Mouse (Mus musculus) left cerebral cortex, adult 11 months (tissue): ENCODE data around the gene Ilf3.

Source experiments
- DNase-seq: peaks from one replicate; pipeline ENCODE4 v3.0.0; 2022; ENCODE audit warnings: low spot score

The Ilf3 gene

GRCm38 (mm10) chr9:21403745-21404144 lies 36.1 kb downstream of the Ilf3 start:
- DNase-seq = no peak

DNA sequence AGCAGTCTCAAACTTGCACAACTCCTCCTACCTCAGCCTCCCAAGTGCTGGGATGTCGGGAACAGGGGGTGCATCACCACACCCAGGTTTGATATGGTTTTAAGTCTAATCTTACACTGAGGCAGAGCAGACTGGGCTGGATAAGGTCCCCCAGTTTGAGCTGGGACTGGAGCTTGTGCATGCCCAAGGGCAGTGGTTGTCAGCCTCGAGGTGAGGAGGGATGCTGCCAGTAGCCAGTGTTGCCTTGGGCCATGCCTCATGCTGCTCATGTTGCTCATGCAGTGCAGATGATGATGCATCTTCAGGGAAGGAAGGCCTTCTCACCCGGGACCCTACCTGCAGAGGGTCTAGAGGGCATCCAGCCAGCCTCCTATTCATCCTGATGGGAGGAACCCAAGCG lies 37.9 kb downstream of the Ilf3 start:
- no peak for DNase-seq

DNA sequence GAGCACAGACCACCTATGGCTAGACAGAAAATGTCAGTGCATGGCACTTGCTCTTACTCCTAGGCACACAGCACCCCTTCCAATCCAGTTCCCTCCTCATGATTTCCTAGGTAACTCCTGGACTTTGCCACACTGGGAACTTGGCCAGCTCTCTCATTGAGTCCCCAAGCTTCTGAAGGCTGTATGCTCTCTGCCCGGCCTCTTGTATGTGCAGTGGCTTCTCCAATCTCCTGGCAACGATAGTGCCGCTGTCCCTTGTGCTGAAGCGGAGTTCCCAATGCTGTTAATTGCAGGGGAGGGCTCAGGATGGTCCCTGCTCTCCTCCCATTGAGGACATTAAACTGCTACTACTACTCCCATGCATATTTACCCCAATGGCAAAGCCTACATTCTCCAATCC lies 40.3 kb downstream of the Ilf3 start:
- no peak for DNase-seq

- no peak for DNase-seq
These were observed 41.0 kb downstream of the Ilf3 start for GRCm38 (mm10) chr9:21408624-21409023.

DNA sequence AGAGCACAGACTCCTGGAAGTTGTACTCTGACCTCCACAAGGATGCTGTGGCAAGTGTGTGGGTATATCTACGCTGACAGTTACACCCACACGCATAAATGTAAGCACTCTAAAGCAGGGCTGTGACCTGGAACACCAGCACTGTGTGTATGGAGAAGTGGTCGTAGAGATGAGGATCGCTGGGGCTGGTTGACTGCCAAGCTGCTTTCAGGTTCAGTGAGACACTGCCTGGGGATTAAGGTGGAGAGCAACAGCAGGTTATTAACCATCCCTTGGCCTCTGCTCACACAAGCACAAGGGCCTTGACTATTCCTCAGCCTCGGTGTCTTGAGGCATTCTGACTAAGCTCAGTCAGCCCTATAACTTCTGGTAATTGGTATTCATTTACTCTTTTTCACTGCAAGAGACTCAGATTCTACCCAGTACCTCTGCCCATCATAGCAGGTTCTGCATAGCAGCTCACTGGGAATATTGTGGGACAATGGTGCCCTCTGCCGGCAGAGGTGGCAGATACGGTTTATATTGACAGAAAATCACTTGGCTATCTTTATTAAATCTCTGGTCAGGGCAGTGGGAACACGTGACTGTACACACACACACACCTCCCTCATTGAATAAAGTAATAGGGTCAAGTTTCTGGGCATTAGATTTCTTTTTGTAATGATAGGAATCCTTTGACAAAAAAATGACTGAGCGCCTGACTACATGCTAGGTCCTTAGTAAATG lies 42.1 kb downstream of the Ilf3 start:
- DNase-seq = peak; percentile 65

- DNase-seq = peak; percentile 89
These were observed 44.2 kb downstream of the Ilf3 start, which contains the start of gene Qtrt1 for GRCm38 (mm10) chr9:21411669-21412550. Gene Qtrt1 (plus strand): TSS chr9:21411837.

DNA sequence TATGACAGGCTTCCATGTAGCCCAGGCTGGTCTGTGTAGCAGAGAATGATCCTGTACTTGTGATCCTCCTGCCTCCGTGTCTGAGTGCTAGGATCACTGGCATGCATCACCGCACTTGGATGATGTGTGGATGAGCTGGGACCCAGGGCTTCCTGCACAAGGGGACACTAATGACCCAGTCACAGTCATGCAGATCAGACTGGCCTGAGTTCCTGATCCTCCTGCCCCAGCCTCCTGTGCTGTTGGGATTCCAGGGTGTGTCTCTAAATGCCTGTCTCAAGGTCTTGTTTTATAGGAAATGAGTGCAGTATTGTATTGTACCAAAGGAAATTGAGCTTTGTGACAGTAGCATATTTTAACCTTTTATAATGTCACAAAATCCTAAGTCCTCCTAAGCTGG lies 50.2 kb downstream of the Ilf3 start:
- no peak for DNase-seq

DNA sequence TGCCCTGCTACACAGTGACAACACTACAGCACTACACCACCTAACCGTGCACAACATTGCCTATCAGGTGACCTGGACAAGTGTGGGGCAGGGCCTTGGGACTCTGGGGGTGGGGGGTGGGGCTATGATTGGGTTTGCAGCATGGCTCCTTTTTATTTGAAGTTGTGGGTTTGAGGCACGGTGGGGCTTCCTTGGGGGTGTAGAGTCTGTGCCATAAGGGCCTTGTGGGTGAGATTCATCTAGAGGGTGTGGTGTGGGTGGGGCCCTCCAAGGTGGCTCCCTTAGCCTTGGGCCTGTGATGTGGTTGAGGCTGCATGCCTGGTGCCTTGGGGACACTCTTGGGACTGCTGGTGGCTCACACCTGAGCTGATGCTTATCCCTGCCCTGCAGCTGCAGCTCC lies 52.0 kb downstream of the Ilf3 start:
- DNase-seq = no peak

GRCm38 (mm10) chr9:21424631-21425555 lies 57.2 kb downstream of the Ilf3 start, which contains the start of gene Dnm2:
Gene Dnm2 (plus strand): TSS chr9:21424908.
- DNase-seq = peak; percentile 100

DNA sequence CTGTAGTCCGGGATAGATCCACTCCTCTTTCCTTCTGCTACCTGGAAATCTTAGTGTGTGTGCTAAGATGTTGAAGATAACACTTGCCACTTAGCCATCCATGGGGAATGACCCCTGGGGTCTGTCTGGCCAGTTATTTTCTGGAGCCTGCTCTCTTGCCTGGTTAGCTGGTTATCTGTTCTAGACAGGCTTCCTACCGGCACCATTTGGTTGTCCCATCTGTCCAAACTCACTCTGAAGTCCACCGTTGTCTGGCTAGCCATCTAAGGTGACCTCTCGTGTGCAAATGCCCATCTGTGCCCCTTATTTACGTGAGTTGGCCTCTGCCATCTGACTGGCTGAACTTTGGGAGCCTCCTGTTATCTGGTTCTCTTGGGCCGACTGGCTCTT lies 57.9 kb downstream of the Ilf3 start:
- DNase-seq = no peak

GRCm38 (mm10) chr9:21426013-21426412 lies 58.3 kb downstream of the Ilf3 start:
- no peak for DNase-seq

- no peak for DNase-seq
These were observed 58.9 kb downstream of the Ilf3 start for GRCm38 (mm10) chr9:21426525-21426924.

DNA sequence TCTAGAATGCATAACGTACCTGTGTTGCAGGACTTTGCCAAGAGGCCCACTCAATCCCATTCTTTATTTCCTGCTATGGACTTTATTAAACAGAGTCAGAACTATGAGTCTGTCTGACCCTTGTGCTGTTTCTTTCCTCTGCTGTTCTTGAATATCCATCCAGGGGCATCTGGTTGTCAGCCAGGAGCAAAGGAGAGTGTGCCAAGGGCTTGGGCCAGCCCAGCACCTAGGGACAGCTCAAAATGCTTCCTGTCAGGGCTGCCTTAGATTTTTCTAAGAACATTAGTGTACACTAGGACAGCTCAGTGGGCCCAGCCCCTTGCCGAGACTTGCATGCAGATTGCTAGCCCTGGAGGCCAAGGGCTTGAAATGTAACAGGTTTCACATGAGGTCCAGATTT lies 60.1 kb downstream of the Ilf3 start:
- DNase-seq = no peak

DNA sequence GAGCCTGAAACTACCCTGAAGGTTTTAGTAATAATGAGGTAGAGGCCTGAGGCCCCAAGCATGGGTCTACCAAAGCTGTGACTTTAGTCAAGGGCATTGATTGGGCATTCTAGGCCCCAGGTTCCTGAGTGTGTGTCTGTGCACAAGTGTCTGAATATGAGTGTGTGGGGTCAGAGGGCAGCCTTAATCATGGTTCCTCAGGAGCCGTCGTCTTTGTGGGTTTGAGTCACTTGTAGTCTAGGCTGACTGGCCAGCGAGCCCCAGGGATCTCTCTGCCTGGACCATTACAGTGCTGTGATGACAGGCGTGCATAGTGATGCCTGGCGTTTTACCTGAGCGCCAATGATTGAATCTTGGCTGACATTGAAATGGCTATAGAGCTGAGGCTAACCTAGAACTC lies 60.5 kb downstream of the Ilf3 start:
- DNase-seq = no peak

- DNase-seq = peak; percentile 49
These were observed 63.1 kb downstream of the Ilf3 start for GRCm38 (mm10) chr9:21430724-21431123.

GRCm38 (mm10) chr9:21432066-21432465 lies 64.4 kb downstream of the Ilf3 start:
- no peak for DNase-seq

GRCm38 (mm10) chr9:21433766-21434165 lies 66.1 kb downstream of the Ilf3 start:
- DNase-seq = no peak

DNA sequence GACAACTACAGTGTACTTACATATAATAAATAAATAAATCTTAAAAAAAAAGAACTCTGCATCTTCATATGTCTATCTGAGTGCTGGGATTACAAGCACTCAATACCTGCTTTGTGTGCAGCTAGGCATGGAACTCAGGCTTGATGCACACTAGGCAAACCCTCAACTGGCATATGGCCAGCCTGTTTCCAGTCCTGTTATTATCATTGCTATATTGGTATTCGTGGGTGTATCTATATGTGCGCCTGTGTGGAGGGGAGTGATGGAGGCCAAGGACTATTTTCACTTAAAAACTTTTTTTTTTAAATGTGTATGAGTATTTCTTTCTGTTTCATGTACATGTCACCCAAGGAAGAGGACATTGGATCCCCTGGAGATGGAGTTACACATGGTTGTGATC lies 66.7 kb downstream of the Ilf3 start:
- no peak for DNase-seq

GRCm38 (mm10) chr9:21435777-21436635 lies 68.3 kb downstream of the Ilf3 start:
- DNase-seq = no peak

DNA sequence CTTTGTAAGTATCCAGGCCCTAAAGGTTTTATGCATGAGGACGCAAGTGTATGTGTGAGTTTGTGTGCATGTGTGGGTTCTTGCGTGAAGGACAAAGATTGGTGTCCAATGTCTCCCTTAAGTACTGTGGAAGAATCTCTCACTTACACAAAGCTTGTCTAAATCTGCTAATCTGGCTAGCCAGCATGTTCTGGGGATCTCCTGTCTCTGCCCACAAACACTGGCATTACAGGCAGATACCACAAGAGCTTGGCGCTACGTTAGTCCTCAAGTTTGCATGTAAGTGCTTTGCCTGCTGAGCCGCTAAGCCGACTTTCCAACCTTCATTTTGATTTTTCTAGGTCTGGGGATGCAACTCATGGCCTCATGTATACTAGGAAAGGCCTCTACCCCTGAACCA lies 69.9 kb downstream of the Ilf3 start:
- DNase-seq = no peak

DNA sequence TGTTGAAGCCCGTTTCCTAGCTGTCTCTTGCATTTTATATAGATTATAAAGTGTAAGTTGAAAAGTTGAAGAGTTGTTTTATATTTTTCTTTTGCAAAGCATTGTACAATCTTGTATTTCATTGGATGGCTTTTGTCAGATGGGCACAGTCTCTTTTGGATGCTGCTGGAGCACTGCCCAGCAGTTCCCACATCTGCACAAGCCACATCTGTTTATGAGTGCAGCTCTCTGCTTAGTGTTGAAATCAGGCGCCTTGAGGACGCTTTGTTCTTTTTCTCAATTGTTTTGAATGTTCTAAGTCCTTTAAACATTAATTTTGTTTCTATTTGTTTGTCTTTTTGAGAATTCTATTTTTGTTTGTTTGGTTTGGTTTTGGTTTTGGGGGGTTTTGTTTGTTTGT lies 70.5 kb downstream of the Ilf3 start:
- DNase-seq = no peak
